ENCODE assay signal across 13 mouse cellular contexts in the genomic region with DNA sequence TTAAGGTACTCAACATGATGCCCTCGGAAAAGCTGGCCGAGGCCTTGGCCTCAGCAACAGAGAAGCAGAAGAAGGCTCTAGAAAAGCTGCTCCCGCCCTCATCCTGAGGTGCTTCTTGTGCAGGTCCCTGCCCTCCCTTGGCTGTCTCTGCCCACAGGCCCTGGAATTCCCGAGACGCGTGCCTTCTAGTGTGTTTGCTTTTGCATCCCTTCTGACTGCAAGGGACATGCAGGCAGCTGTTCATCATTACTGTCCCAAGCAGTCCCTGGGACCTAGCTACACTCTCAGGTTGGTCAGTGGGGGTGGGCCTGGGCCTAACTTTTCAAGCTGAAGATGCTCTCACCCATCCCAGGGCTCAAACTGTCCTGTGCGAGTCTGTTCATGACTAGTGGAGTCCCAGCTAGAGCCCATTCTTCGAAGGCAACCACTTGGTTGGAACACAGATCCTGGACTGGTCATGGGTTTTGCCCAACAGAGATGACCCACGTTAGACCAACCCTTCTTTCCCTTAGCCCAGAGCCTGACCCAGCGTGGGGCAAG. TPM values are rescaled to one million over a fixed set of nuclear protein-coding genes. Genes with fewer than 3 reads are reported as not detected.
DNase-seq lines count a peak whose midpoint lies in the region; ATAC-seq lines count a peak whose summit lies in the region.
"Had no signal": no experiment of that assay in that cellular context is flagged by ENCODE, and none has a peak within 500 bp of the region (broad histone marks: within the 10 kb centered on the region; RNA-seq: fewer than 3 reads in every experiment).

No protein-coding gene starts in this region.

- H3K9ac ChIP-seq in heart, embryonic 13.5 days = 0 out of 2 replicates have a peak overlapping the region, but pooled peaks have one; percentile 93
- peak overlapping the region; percentile 95 for H3K9ac ChIP-seq in hindbrain, embryonic 13.5 days
- peak overlapping the region; percentile 99; the same call in 1 of the 2 replicates for H3K9ac ChIP-seq in neural tube, embryonic 15.5 days (replicated peaks)

- H3K27ac ChIP-seq in heart, embryonic 13.5 days (replicated peaks) = no peak overlapping the region
- no peak overlapping the region for H3K27ac ChIP-seq in hindbrain, embryonic 13.5 days
- H3K27ac ChIP-seq in neural tube, embryonic 15.5 days (replicated peaks) = peak overlapping the region; percentile 88; the same call in 1 of the 2 replicates

- DNase-seq in heart, adult 9 months (ENCODE audit: low spot score in 2 of 2) = no peak
- peak; percentile 8 for DNase-seq in lung, postnatal 25 days (ENCODE audit: low spot score)
- no peak for DNase-seq in lung, postnatal 36 days
- DNase-seq in thymus, adult 18-20 months = no peak
- DNase-seq in right cerebral cortex, adult 18-20 months = no peak
- DNase-seq: cerebellum, adult 9-11 months; kidney, postnatal 14 days; thymus, postnatal 25 days had no signal

- H3K4me2 ChIP-seq in heart, embryonic 13.5 days = peak overlapping the region; percentile 86
- peak overlapping the region; percentile 98 for H3K4me2 ChIP-seq in hindbrain, embryonic 13.5 days
- H3K4me2 ChIP-seq in neural tube, embryonic 15.5 days = peak overlapping the region; percentile 80

- peaks cover 82% of the 10 kb centered on the region for H3K36me3 ChIP-seq in heart, embryonic 13.5 days
- H3K36me3 ChIP-seq in hindbrain, embryonic 13.5 days = peaks cover 79% of the 10 kb centered on the region
- H3K36me3 ChIP-seq in neural tube, embryonic 15.5 days = peaks cover 72% of the 10 kb centered on the region

- no peak overlapping the region for H3K4me3 ChIP-seq in heart, embryonic 13.5 days
- H3K4me3 ChIP-seq in hindbrain, embryonic 13.5 days = peak overlapping the region; percentile 92
- H3K4me3 ChIP-seq in neural tube, embryonic 15.5 days (replicated peaks) = peak overlapping the region; percentile 75

- ATAC-seq in heart, embryonic 13.5 days (ENCODE audit: extremely low read depth, insufficient number of reproducible peaks, low FRiP score, low TSS enrichment) = no peak
- no peak for ATAC-seq in hindbrain, embryonic 13.5 days (ENCODE audit: low FRiP score)
- ATAC-seq in neural tube, embryonic 15.5 days (ENCODE audit: low FRiP score) = no peak

- H3K9me3 ChIP-seq in heart, embryonic 13.5 days = no peaks in the 10 kb centered on the region
- H3K9me3 ChIP-seq in hindbrain, embryonic 13.5 days = no peaks in the 10 kb centered on the region
- H3K9me3 ChIP-seq in neural tube, embryonic 15.5 days (replicated peaks) = no peaks in the 10 kb centered on the region

- 85% methylated on average over 10 of the region's 10 CpGs for WGBS in heart, embryonic 13.5 days
- WGBS in hindbrain, embryonic 13.5 days = 94% methylated on average over 10 of the region's 10 CpGs
- 94% methylated on average over 10 of the region's 10 CpGs for WGBS in neural tube, embryonic 15.5 days

- peaks cover 26% of the 10 kb centered on the region for H3K4me1 ChIP-seq in heart, embryonic 13.5 days
- H3K4me1 ChIP-seq in hindbrain, embryonic 13.5 days (replicated peaks) = peaks cover 21% of the 10 kb centered on the region
- H3K4me1 ChIP-seq in neural tube, embryonic 15.5 days = peaks cover 32% of the 10 kb centered on the region

- H3K27me3 ChIP-seq in heart, embryonic 13.5 days (replicated peaks) = no peaks in the 10 kb centered on the region
- H3K27me3 ChIP-seq in hindbrain, embryonic 13.5 days = no peaks in the 10 kb centered on the region
- H3K27me3 ChIP-seq in neural tube, embryonic 15.5 days (replicated peaks) = no peaks in the 10 kb centered on the region
- H3K27me3 ChIP-seq: CH12.LX had no signal

RNA-seq across cellular contexts. Expression of gene Nudt16l1, which starts 1.8 kb away (rescaled TPM):
- 105 and 113 TPM in 2 replicates for polyA plus RNA-seq in heart, embryonic 13.5 days (2015; fragmentation: Nextera tagmentation; extraction: Ambion mirVana)
- 128 and 131 TPM in 2 replicates for polyA plus RNA-seq in hindbrain, embryonic 13.5 days (2015; fragmentation: Nextera tagmentation; extraction: Ambion mirVana)
- polyA plus RNA-seq in neural tube, embryonic 15.5 days (2015; fragmentation: Nextera tagmentation; extraction: Ambion mirVana) = 128 and 140 TPM in 2 replicates

RNA-seq across cellular contexts. Expression of gene Anks3, which starts 23.6 kb away (rescaled TPM):
- polyA plus RNA-seq in heart, embryonic 13.5 days (2015; fragmentation: Nextera tagmentation; extraction: Ambion mirVana) = 31.8 and 32.3 TPM in 2 replicates
- 73.4 and 77.6 TPM in 2 replicates for polyA plus RNA-seq in hindbrain, embryonic 13.5 days (2015; fragmentation: Nextera tagmentation; extraction: Ambion mirVana)
- 68.6 and 71.5 TPM in 2 replicates for polyA plus RNA-seq in neural tube, embryonic 15.5 days (2015; fragmentation: Nextera tagmentation; extraction: Ambion mirVana)

RNA-seq across cellular contexts. Expression of gene Mgrn1, which starts 54.3 kb away (rescaled TPM):
- polyA plus RNA-seq in heart, embryonic 13.5 days (2015; fragmentation: Nextera tagmentation; extraction: Ambion mirVana) = 107 TPM in 2 replicates
- polyA plus RNA-seq in hindbrain, embryonic 13.5 days (2015; fragmentation: Nextera tagmentation; extraction: Ambion mirVana) = 107 and 115 TPM in 2 replicates
- polyA plus RNA-seq in neural tube, embryonic 15.5 days (2015; fragmentation: Nextera tagmentation; extraction: Ambion mirVana) = 122 and 125 TPM in 2 replicates

RNA-seq across cellular contexts. Expression of gene Sept12, which starts 57.3 kb away (rescaled TPM):
- polyA plus RNA-seq in heart, embryonic 13.5 days (2015; fragmentation: Nextera tagmentation; extraction: Ambion mirVana) = not detected in 2 replicates
- not detected in 2 replicates for polyA plus RNA-seq in hindbrain, embryonic 13.5 days (2015; fragmentation: Nextera tagmentation; extraction: Ambion mirVana)
- polyA plus RNA-seq in neural tube, embryonic 15.5 days (2015; fragmentation: Nextera tagmentation; extraction: Ambion mirVana) = not detected in 2 replicates
- polyA plus RNA-seq: lung, adult 2 months had no signal
